Mouse (Mus musculus): Measurements from ENCODE around the gene E030025P04Rik.
A peak's percentile ranks its signal among the peaks of the same experiment; 100 is the strongest.

Gene E030025P04Rik

DNA sequence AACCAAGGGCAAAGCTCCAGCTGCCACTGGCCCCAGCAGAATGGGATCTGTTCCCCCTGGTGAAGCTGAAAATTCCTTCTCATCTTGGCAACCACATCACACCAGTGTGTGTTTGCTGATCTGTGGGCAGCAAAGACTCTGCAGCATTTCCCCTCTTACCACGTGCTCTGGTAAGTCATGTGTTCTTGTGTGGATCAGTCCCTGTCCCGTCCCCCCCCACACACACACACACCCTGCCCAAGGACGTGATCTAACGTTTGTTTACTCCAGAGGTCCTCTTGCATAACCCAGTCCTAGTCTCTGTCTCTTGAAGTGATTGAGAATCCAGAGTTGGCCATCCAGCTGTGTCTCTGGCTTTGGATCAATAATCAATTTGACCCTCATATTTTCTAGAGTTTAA is at the start of gene E030025P04Rik:
E030025P04Rik (minus strand) TSS at position 134 of the 400 bp plus-strand sequence.
- DNase-seq (ENCODE audit: low spot score) = peak; percentile 13

DNA sequence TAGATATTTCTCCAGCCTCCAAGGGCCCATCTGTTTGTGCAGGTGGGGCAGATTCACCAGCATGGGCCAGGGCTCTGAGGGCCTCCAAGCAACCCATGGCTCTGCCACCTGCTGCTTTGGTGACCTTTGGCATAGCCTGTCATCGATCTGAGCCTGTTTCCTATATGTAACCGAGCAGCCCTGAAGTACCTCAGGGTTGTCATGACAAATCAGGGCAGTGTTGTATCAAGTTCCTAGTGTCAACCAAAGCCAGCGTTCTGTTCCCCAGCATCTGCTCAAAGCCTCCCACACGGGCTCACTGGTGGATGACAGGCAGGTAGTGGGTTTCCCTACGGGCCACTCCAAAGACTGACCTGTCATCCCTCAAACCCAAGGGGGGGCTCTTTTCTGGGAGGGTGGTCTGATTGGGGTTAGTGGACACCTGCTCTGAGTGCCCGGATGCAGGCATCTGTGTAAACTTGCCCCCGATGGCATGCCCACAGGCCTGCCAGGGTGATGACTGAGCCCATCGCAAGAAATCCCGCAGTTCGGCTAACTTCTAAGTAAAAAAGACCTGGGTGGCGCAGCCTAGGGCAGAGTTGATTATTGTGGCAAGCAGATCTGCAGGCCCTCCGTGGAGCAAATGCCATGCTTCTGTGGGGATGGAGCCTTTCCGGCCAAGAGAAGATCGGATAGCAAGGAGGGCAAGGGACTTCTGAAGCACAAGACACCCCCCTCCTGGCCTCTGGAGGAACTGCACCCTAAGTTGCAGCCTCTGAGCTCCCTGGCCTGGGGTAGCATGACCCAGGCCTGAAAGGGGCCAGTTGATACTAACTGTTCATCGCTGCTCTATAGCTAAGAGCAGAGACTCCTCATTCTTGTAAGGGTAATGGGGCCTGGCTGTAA is 48.7 kb upstream of the E030025P04Rik start:
- peak; percentile 77 for DNase-seq (ENCODE audit: low spot score)

DNA sequence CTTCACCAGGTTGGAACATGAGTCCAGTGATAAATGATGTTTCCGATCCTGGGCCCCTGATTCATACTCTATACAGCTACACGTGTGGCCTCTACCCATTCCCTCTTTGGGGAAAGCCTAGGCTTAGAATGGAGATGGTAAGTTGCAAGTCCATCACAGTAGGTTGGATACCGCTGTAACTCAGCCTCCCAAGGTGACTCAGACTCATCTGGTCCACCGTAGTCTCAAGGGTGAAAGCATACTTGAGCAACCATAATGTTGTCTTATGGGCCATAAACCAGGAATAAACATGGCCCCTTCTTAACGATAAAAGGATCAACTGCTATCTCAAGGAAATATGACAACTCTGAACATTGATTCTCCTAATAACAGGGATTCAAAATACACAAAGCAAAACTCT is 44.1 kb upstream of the E030025P04Rik start:
- no peak for DNase-seq (ENCODE audit: low spot score)

DNA sequence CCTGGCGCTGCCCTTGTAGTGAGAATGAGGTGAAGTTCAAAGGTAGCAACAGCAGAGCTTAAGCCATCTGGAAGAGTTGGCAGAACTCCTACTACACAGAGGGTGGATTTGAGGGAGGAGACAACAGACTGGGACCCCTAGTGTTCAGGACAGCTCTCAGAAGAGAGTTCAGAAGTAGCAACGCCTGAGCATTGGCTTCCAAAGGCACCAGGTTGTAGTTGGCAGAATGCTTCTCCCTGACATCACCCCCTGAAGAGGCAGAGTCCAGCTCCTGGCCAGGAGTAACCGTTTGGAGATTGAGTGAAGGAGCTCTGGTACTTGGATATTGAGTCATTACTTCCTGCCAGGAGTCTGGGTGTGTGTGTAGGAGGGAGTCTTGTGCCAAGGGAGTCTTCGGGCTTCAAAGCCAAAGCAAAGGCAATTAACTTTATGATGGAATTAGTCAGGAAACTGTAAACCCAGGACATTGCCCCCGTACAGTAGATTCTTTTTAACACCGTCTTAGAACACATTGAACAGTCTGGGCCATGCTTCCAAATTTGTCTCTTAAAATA is 43.5 kb upstream of the E030025P04Rik start:
- DNase-seq (ENCODE audit: low spot score) = no peak

DNA sequence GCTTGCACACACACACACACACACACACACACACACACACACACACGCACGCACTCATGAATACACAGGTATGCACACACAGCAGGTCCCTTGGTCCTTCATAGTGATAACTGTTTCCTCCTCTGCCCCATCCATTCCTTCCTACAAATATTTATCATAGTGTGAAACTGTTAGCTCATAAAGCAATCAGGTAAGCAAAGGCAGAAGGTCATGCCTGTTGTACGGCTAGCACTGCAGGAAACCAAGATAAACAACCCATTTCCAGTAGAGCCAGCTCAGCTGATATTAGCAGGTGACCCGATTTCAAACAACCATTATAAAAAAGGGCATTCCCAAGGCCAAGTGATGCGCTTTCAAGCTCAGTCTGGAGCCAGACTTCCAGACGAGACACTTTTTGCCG is 36.9 kb upstream of the E030025P04Rik start:
- no peak for DNase-seq (ENCODE audit: low spot score)

DNA sequence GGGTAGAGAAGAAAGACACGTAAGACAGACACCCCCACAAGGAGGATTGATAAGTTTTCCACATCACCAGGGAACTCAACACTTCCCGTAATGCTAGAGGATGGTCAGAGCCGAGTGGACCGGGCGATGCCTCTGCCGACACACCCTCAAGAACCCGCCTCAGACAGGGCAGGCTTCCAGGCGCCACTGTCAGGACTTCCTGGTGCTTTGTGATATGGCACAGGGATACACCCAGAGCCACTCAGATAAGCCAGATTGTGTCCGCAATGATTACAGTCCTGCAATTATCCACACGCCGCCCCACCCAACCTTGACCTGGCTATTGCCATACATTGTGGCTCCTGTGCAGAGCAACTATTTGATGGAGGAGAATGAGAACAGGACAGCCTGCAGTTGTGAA is 36.1 kb upstream of the E030025P04Rik start:
- peak; percentile 4 for DNase-seq (ENCODE audit: low spot score)

DNA sequence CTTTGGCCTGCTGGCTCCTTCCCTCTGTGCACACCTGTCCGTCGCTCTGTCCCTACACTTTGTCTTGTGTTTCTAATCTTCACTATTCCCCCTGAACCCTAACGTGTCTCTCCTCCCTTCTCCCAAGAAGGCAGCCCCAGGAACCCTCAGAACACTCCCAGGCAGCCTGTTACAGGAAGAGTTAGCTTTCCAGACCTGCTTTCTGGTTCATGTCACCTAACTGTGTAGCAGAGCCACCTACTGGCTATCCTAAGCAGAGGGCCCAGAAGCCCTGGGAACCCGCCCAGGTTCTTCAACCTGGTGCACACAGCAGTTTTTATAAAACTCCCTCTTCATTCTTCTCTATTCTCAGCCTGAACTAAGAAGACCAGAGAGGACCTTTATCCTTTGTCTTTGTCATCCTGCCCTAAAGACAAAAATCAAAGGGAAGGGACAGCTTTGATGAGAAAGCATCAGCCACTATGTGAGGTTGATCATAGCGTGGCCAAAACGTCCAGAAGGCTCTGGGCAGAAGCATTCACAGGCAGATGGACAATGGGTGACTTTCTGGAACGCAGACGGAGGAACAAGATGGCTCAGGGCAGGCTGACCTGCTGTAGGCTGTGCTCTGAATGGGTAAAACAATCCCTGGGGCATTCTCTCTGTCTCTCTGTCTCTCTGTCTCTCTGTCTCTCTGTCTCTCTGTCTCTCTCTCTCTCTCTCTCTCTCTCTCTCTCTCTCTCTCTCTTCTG is 34.8 kb upstream of the E030025P04Rik start:
- DNase-seq (ENCODE audit: low spot score) = peak; percentile 49

DNA sequence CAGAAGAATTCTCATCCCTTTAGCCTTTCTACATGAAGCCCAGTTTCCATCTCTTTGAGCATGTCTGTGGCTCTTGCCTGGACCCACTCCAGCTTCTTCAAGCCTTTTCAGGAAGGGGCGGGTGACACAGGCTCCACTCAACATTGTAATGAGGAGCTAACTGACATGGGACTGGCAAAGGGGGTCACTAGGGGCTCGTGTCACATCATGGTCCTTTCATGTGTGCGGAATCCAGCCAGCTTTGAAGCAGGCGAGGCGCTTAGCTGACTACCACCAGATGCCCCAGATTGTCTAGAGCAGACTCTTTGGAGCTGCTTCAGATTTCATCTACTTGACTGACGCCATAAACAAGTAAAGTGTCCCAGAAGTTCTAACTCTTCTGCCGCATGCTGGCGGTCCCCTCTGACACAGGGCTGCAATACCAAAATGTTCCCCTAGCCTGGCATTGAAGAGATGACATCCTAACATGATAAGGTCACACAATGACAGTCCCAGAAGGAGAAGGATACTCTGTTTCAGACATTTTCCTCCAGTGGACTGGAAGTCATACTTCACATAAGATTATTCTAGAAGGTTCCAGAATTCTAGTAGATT is 31.3 kb upstream of the E030025P04Rik start:
- DNase-seq (ENCODE audit: low spot score) = no peak

DNA sequence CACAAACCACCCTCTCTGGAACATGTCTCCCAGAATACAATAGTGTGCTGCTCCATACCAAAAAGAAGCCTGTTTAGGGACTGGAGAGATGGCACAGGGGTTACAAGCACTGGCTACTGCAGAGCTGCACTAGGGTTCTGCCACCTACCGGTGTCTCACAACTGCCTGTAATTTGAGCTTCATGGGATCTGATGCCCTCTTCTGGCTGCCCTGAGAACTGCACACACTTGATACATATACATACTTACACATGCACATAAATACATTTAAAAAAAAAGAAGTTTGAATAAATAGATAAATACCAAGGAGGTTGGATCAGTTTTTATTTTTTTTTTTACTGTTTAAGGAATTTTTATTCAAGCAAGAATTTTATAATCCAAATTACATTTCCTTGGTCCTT is 28.1 kb upstream of the E030025P04Rik start:
- no peak for DNase-seq (ENCODE audit: low spot score)

DNA sequence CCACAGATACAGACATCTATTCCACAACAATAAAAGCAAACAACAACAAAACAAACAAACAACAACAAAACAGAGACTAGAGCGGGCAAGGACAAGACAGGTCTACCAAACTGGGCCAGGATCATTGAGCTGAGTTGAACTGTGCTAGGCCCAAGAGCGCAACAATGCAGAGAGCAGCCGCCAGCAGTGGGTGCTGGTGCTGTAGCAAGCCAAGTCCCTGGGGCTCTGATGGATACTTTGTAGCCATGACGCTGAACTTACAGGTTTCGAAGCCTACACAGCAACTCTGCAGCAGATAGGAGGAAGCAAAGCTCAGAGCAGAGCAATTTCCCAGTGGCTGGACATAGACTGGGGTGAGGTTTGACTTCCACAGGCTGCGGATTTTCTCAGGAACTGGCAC is 26.6 kb upstream of the E030025P04Rik start:
- no peak for DNase-seq (ENCODE audit: low spot score)

DNA sequence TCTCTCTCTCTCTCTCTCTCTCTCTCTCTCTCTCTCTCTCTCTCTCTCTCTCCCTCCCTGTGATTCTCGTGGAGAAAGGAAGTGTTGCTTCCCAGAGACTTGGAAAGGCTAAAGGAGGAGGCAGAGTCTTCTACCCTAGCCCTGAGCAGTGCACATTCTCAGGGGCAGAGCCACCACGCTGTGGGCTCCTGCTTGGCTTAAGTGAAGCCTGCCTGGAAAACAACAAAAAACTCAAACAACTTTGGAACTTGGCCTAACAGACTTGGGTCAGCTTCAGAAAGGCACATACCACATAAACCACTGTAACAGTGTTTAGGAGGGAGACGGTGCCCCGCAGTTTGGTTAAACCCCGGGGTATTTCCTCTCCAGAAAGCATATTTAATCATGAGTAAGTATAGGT is 13.5 kb upstream of the E030025P04Rik start:
- DNase-seq (ENCODE audit: low spot score) = no peak

DNA sequence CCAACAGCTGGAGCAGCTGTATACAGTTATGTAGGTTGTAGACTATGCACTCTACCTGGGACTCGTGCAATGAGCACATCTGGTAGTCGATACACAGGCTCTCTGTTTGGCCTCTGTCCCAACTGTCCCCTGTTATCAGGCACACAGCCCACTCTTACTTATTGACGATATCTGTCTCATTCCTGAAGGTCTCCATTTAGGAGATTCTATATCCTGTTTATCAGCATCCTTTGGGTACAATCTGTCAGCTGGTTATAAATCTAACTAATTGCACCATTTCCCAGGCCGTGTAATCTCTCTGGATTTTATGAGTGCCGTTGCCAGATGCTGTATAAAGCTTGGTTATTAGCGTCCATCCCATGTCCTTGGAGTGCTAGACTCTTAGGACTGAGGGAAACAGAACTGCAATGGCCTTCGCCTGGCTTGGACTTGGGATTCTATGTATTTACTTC is 747 bp upstream of the E030025P04Rik start:
- no peak for DNase-seq (ENCODE audit: low spot score)

DNA sequence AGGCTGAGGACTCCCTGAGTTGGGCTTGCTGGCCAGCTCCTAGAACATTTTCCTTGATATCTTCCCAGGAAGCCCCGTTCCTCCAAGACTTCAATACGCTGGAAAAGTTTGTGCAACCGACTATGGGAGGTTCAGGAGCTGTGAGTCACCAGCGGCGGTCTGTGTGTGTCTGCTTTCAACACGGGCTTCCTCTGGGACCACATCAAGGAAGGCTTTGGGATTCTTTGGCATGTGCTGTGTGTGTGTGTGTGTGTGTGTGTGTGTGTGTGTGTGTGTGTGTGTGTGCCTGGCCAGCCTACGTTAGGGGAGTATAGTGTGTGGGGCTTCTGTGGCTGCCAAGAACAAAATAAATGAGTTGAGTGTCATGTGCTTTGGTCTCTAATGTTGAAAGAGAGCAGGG is 17.7 kb downstream of the E030025P04Rik start:
- peak; percentile 32 for DNase-seq (ENCODE audit: low spot score)

DNA sequence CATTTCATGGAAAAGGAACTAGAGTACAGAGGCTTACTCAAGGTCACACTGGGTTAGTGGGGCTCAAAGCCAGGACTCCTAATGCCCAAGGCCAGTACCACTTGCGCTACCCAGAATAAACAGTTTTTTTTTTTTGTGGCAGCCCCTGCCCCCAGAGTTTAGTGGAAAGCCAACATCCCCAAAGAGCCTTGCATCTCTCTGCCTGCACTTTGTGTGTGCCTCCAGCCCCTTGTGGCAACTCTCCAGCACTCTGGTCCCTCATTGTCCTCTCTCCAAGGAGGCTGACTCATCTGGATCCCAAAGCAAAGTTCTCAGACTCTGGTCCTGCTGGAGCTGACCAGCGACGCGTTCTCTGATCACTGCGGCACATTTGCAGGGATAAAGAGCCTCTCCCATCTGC is 18.7 kb downstream of the E030025P04Rik start:
- peak; percentile 9 for DNase-seq (ENCODE audit: low spot score)

DNA sequence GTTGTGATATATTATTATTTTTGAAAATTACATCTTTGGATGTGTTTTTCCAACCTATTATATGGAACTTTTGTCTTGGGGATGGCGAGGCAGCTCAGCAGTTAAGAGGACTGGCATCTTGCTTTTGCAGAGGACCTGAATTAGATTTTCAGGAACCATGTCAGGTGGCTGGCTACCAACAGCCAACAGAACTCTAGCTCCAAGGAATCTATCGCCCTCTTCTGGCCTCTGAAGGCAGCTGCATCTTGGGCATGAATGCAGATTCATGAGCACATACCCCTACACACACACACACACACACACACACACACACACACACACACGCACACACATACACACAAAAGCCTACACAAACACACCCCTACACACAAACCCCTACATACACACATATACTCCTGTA is 19.9 kb downstream of the E030025P04Rik start:
- DNase-seq (ENCODE audit: low spot score) = no peak

DNA sequence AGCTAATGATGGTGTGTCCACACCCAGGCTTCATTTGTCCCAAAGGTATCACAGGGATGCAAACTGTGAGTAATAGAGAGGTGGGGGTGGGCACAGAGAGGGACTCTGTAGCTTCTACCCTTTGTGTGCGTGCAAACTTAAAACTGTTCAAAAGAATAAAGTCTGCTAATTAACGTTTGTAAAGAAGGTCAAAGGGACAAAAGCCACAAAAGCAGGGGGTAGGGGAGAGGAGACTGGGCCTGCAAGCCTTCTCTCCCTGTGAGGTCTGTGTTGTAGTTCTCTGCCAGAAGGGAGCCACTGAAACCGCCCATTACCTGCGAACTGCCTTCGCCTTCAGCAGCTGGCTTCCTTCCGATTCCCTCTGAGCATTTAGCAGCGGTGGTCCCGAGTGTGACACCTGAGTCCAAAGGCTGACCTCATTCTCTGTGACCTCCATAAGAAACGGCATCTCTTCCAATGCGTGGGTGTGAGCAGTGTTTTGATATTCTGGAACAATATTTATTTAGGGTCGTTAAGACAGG is 34.3 kb downstream of the E030025P04Rik start:
- DNase-seq (ENCODE audit: low spot score) = no peak

DNA sequence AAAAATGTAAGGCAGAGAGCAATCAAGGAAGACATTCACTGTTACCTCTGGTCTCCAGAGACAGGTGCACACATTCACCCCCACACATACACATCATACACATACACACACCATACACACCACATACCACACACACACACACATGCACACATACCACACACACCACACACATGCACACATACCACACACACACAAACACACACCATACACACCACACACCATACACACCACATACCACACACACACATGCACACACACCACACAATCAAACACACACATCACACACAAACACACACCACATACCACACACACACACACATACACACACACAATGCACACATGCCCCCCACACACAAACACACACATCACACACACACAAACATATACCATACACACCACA is 35.1 kb downstream of the E030025P04Rik start:
- no peak for DNase-seq (ENCODE audit: low spot score)

DNA sequence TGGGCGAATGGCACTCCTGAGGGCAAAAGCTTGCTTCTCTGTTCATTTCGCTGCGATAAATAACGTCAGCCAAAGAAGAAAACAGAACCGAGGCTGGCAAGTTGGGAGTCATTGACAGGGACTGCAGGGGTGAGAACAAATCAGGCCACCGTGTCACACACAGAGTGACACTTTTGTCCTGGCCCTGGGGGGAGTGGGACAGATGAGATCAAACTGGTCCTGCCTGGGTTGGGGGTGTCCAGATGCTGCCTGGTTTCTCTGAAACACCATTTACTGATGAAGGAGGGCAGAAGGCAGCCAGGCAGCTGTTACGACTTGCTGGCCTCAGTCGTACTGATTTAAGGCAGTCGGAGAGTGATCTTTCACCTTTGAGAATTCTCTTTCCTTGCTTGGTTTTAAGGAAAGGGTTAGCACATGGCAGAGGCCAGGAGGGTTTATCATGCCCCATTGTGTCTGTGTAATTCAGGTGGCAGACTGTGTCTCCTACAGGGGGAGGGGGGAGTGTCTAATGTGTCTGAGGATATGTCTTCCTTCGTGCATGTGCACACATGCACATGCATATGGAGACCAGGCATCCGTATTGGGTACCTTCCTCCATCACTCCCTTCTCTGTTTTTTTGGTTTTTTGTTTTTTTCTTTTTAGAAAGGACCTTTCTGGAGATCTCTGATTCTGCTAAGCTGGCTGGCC is 36.5 kb downstream of the E030025P04Rik start:
- DNase-seq (ENCODE audit: low spot score) = no peak

DNA sequence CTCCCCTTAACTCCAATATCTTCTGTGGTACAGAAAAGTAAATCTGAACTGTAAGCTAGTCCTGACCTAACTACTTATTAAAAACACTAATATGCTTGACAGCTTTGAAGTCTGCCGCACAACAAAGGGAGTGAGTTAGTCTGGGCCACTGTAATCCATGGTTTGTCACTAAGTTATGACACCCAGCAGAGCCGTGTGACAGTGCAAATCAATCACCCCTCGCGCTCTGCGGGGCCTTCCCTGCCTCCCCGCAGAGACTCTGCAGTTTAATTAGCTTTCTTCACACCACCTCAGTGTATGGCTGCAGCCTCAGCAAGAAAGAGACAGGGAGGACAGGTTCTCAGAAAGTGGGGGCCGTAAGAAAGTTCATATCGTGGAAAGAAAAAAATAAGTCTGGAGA is 37.4 kb downstream of the E030025P04Rik start:
- no peak for DNase-seq (ENCODE audit: low spot score)

DNA sequence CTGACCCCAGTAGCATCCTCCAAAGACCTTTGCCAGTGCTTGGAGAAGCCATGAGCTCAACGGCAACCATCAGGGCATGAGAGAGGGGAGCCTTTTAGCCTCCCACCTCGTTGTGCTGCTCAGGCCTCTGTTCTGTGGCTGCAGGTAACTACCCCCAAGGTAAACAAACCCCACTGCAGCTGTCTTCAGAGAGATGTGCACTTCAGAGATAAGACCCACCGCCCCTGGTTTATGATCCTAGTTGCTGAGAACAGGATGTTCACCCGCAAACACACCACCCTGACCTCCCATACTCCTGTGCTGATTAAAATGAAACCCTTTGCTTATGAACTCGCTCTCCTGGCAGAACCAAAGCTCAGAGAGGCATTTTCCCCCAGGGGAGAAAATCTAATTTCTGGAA is 38.0 kb downstream of the E030025P04Rik start:
- DNase-seq (ENCODE audit: low spot score) = no peak

DNA sequence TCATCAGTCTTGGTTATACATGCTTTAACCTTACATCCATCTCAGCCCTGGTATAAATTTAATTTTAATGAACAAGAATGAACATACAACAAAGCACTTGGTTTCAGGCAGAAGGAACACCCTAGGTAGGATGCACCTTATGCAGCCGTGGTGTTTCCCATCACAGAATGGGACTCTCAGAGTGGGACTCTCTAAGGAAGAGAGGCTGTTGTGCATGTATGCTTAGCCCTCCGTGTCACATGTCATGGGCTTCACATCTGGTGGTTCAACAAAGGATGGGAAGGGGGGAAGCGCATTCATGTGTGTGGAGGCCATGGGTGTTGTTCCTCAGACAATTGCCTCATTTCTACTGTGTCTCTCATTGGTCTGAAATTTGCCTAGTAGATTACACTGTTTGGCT is 40.8 kb downstream of the E030025P04Rik start:
- DNase-seq (ENCODE audit: low spot score) = no peak

DNA sequence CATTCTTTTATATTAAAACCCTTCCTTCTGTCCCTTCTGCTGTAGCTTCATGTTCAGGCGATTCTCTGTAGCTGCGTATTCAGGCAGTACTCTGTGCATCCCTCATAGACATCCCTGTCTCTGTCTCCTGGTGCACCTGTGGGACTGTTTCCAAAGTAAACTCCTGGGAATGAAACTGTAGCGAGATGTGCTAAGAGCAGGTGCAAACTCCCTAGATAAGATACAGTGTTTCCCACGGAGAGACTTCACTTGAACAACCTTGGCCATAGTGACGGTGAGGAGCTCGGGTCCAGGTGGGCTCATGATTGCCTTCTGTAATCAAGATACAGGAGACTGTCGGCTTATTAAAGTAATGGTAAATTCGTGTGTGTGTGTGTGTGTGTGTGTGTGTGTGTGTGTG is 41.5 kb downstream of the E030025P04Rik start:
- DNase-seq (ENCODE audit: low spot score) = no peak

All from urinary bladder, postnatal 14 days (tissue).